Mouse (Mus musculus): ENCODE results near the gene Cys1. TPM values are rescaled to one million over a fixed set of nuclear protein-coding genes. Genes with fewer than 3 reads are reported as not detected.
A peak's percentile ranks its signal among the peaks of the same experiment; 100 is the strongest.
"Not testable (repeated sequence)": the region's sequence is repeated elsewhere in the genome, so short reads cannot be mapped to it uniquely, and the experiment has no call there.

Gene Cys1
- polyA plus RNA-seq, 1 experiment from 2014 or later, result 1.7 TPM

DNA sequence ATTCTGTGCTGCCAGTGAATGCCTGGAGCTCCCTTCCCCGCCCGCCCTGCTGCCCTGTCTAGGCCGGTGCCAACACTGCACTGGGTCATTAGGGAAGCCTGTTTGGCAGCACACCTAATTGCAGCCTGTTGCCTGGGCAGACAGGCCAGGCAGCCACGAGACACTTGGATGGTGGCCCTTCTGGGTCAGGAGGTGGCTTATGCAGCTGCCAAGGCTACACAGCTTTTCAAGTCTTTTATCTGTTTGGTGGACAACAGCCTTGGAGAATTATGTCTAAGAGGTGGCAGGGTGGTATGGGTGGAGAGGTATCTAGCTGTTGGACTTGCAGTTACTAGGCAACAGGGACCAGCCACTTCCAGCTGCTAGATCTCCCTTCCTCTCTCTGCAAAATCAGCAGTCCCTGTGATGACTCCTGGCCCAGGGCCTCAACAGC lies 39.2 kb downstream of the Cys1 start:
- no peak for TF ChIP-seq CTCF (IDR thresholded peaks at IDR 0.05)
- no peak for TF ChIP-seq EP300 (IDR thresholded peaks at IDR 0.05)
- H3K9ac ChIP-seq (replicated peaks; ENCODE audit: low read depth), result no peak overlapping the region
- 42% methylated on average over 4 of the region's 4 CpGs for WGBS
- no peaks in the 10 kb centered on the region for H3K36me3 ChIP-seq (ENCODE audit: insufficient read depth, low read length)
- no peaks in the 10 kb centered on the region for H3K9me3 ChIP-seq (ENCODE audit: low read length)
- H3K4me1 ChIP-seq (ENCODE audit: insufficient read depth, low read depth, low read length), result peaks cover 6% of the 10 kb centered on the region; the same call in 1 of the 2 replicates
- DNase-seq (ENCODE audit: low spot score), result no peak
- no peak overlapping the region for H3K4me2 ChIP-seq (replicated peaks; ENCODE audit: low read depth, low read length)
- no peaks in the 10 kb centered on the region for H3K27me3 ChIP-seq (replicated peaks; ENCODE audit: insufficient read depth, low read length)
- no peak overlapping the region for H3K4me3 ChIP-seq (ENCODE audit: low read depth, low read length)
- ATAC-seq, result peak; percentile 23; the same call in 1 of the 2 replicates
- no peak overlapping the region for H3K27ac ChIP-seq (ENCODE audit: low read length)

DNA sequence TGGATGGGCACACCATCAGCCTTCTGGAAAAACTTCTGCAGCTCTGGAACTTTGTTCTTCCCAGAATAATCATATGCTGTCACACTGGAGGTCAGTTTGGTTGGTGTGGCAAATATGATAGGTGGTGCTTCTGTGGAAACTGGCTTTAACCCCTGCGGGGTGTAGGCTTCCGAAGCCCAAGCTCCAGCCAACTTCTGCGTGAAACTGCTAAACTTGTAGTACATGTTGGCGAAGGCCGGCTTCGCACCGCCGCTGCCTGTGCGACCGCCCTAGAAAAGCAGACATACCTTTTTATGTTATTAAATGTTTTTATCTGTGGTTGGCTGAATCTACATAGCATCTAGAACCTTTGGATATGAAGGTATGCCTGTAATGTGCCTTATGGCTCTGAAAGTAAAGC lies 42.8 kb downstream of the Cys1 start:
- 99% methylated on average over 10 of the region's 10 CpGs for WGBS
- not testable (repeated sequence) for ATAC-seq

DNA sequence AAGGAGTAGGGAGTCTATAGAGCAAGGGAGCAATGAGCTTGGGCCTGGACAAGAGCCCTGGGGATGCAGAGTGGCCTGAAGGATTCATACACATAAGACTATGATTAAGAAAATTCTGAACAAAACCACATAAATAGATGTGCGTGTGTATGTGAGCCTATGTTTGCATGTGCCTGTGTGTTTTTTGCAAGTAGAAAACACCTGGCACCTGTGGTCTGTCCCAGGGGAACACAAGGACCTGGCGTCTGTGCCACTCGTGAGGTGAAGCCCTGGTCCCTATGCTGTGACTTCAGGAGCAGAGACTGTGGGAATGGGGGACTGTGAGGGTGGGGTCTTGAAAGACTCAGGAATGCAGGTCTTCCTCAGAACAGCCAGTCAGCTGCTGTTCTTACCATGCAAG lies 47.0 kb downstream of the Cys1 start:
- ATAC-seq (no peak), DNase-seq (ENCODE audit: low spot score) (no peak)
- Histone ChIP-seq H3K27me3 (replicated peaks; ENCODE audit: insufficient read depth, low read length) (no peaks in the 10 kb centered on the region), H3K4me1 (ENCODE audit: insufficient read depth, low read depth, low read length) (0 out of 2 replicates have a peak, but pooled peaks cover 6% of the 10 kb centered on the region), H3K4me2 (replicated peaks; ENCODE audit: low read depth, low read length) (no peak overlapping the region), H3K9ac (replicated peaks; ENCODE audit: low read depth) (no peak overlapping the region), H3K4me3 (ENCODE audit: low read depth, low read length) (no peak overlapping the region), H3K9me3 (ENCODE audit: low read length) (no peaks in the 10 kb centered on the region), H3K27ac (ENCODE audit: low read length) (peak overlapping the region; percentile 64; the same call in 1 of the 2 replicates), H3K36me3 (ENCODE audit: insufficient read depth, low read length) (no peaks in the 10 kb centered on the region)
- WGBS, result 86% methylated on average over 3 of the region's 3 CpGs
- no peak for TF ChIP-seq CTCF (IDR thresholded peaks at IDR 0.05)
- TF ChIP-seq EP300 (IDR thresholded peaks at IDR 0.05), result no peak

More for the DNA sequence above, 42.8 kb downstream of the Cys1 start:
- DNase-seq (ENCODE audit: low spot score); H3K27ac ChIP-seq (ENCODE audit: low read length); H3K4me3 ChIP-seq (ENCODE audit: low read depth, low read length); H3K27me3 ChIP-seq (replicated peaks; ENCODE audit: insufficient read depth, low read length); H3K9me3 ChIP-seq (ENCODE audit: low read length); H3K9ac ChIP-seq (replicated peaks; ENCODE audit: low read depth); H3K4me1 ChIP-seq (ENCODE audit: insufficient read depth, low read depth, low read length); H3K36me3 ChIP-seq (ENCODE audit: insufficient read depth, low read length); H3K4me2 ChIP-seq (replicated peaks; ENCODE audit: low read depth, low read length): not testable (repeated sequence)

DNA sequence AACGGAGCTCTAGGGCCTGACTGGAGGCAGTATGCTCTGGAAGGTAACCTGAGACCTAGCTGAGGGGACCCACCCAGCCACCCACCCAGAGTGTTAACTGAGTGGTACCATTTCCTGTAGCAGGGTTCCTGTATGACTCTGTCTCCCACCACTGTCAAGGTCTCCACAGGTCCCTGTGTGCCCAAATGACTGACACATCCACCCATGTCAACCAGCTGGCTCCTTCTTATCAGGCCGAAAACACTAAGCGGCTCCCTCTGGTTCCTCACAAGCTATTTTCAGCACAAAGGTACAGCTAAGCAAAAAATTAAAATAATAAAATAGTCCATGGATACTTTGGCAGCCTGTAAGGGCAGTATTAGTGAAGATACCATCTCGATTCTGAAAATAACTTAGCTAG lies 47.4 kb downstream of the Cys1 start:
- Histone ChIP-seq H3K4me3 (ENCODE audit: low read depth, low read length) (no peak overlapping the region), H3K27me3 (replicated peaks; ENCODE audit: insufficient read depth, low read length) (no peaks in the 10 kb centered on the region), H3K4me1 (ENCODE audit: insufficient read depth, low read depth, low read length) (0 out of 2 replicates have a peak, but pooled peaks cover 6% of the 10 kb centered on the region), H3K27ac (ENCODE audit: low read length) (peak overlapping the region; percentile 64), H3K4me2 (replicated peaks; ENCODE audit: low read depth, low read length) (no peak overlapping the region), H3K36me3 (ENCODE audit: insufficient read depth, low read length) (no peaks in the 10 kb centered on the region), H3K9me3 (ENCODE audit: low read length) (no peaks in the 10 kb centered on the region), H3K9ac (replicated peaks; ENCODE audit: low read depth) (no peak overlapping the region)
- DNase-seq (ENCODE audit: low spot score) (no peak), ATAC-seq (peak; percentile 13)
- TF ChIP-seq CTCF (IDR thresholded peaks at IDR 0.05), result no peak
- TF ChIP-seq EP300 (IDR thresholded peaks at IDR 0.05), result no peak
- 62% methylated on average over 4 of the region's 4 CpGs for WGBS

DNA sequence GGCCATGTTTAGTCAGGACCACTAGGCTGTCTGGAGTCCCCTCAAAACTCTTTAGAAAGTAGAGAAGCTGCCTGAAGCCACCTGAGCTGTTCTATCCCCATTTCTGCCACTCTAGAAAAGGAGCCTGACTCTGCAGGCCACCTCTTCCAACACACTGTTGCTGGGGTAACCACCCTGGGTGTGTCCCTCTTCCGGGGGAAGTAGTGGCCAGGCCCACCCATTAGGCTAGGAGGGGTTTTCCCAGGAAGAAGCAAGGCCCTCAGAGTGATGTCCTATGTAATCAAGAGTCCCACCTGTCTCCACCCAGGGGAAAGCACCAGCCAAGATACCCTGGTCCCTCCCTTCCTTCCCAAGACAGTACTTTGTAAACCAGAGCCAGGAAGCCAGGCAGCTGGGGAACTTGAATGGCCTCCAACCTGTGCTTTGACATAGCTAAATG lies 47.8 kb downstream of the Cys1 start:
- Histone ChIP-seq H3K27me3 (replicated peaks; ENCODE audit: insufficient read depth, low read length) (no peaks in the 10 kb centered on the region), H3K4me2 (replicated peaks; ENCODE audit: low read depth, low read length) (no peak overlapping the region), H3K9me3 (ENCODE audit: low read length) (no peaks in the 10 kb centered on the region), H3K36me3 (ENCODE audit: insufficient read depth, low read length) (no peaks in the 10 kb centered on the region), H3K4me3 (ENCODE audit: low read depth, low read length) (no peak overlapping the region), H3K27ac (ENCODE audit: low read length) (no peak overlapping the region), H3K9ac (replicated peaks; ENCODE audit: low read depth) (no peak overlapping the region), H3K4me1 (ENCODE audit: insufficient read depth, low read depth, low read length) (0 out of 2 replicates have a peak, but pooled peaks cover 6% of the 10 kb centered on the region)
- ATAC-seq, result peak; percentile 84
- 37% methylated on average over 1 of the region's 1 CpGs for WGBS
- peak; percentile 84 for TF ChIP-seq EP300 (IDR thresholded peaks at IDR 0.05)
- TF ChIP-seq CTCF (IDR thresholded peaks at IDR 0.05), result no peak
- DNase-seq (ENCODE audit: low spot score), result peak; percentile 48

DNA sequence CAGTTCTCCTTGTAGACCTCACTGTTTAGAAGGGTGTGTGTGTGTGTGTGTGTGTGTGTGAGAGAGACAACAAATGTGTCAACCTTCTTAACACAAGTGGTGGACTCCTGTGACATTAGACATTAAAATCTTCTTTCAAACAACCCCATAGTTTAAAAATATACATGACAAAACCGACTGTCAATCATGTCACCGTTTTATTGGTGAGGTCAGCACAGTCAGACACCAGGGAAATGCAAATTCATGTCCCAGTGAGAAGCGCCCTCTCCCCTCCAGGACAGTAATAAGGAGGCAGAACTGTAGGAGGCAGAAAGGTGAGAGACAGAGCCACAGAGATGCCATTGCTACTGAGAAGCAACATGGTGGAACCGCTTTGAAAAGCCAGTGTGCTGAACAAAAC lies 49.2 kb downstream of the Cys1 start:
- Histone ChIP-seq H3K4me3 (ENCODE audit: low read depth, low read length) (no peak overlapping the region), H3K9me3 (ENCODE audit: low read length) (no peaks in the 10 kb centered on the region), H3K27me3 (replicated peaks; ENCODE audit: insufficient read depth, low read length) (no peaks in the 10 kb centered on the region), H3K4me1 (ENCODE audit: insufficient read depth, low read depth, low read length) (0 out of 2 replicates have a peak, but pooled peaks cover 6% of the 10 kb centered on the region), H3K4me2 (replicated peaks; ENCODE audit: low read depth, low read length) (no peak overlapping the region), H3K27ac (ENCODE audit: low read length) (no peak overlapping the region), H3K36me3 (ENCODE audit: insufficient read depth, low read length) (no peaks in the 10 kb centered on the region), H3K9ac (replicated peaks; ENCODE audit: low read depth) (no peak overlapping the region)
- DNase-seq (ENCODE audit: low spot score) (no peak), ATAC-seq (no peak)
- TF ChIP-seq CTCF (IDR thresholded peaks at IDR 0.05), result no peak
- TF ChIP-seq EP300 (IDR thresholded peaks at IDR 0.05), result no peak
- WGBS, result 65% methylated on average over 4 of the region's 4 CpGs

DNA sequence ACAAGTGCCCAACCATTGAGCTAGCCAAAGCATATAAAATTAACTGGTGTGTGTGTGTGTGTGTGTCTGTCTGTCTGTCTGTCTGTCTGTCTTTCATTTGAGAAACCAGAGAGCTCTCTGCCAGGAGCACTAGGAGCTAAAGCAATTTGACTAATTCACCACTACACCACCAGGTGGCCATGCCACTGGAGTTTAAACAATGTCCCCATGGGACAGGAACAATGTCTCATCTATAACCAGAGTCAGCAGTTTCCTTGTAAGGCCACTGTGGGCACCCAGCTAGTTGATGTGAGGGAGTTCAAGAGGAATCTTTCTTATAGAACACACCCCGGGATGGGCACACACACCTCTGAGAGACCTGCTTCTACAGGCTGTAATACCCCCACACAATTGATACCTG lies 51.4 kb downstream of the Cys1 start:
- Histone ChIP-seq H3K4me3 (ENCODE audit: low read depth, low read length) (no peak overlapping the region), H3K9ac (replicated peaks; ENCODE audit: low read depth) (no peak overlapping the region), H3K9me3 (ENCODE audit: low read length) (no peaks in the 10 kb centered on the region), H3K4me1 (ENCODE audit: insufficient read depth, low read depth, low read length) (no peaks in the 10 kb centered on the region), H3K4me2 (replicated peaks; ENCODE audit: low read depth, low read length) (no peak overlapping the region), H3K36me3 (ENCODE audit: insufficient read depth, low read length) (no peaks in the 10 kb centered on the region), H3K27ac (ENCODE audit: low read length) (no peak overlapping the region), H3K27me3 (replicated peaks; ENCODE audit: insufficient read depth, low read length) (no peaks in the 10 kb centered on the region)
- ATAC-seq (peak; percentile 67), DNase-seq (ENCODE audit: low spot score) (peak; percentile 76)
- TF ChIP-seq EP300 (IDR thresholded peaks at IDR 0.05) (no peak), CTCF (IDR thresholded peaks at IDR 0.05) (peak; percentile 82)
- 81% methylated on average over 1 of the region's 1 CpGs for WGBS

All from lung, postnatal 0 days (tissue).